Mouse (Mus musculus): ENCODE measurements around the gene Mest. TPM values are rescaled to one million over a fixed set of nuclear protein-coding genes. Genes with fewer than 3 reads are reported as not detected.

The Mest gene
- total and polyA plus RNA-seq, 3 experiments: 0.12 to 0.31 TPM; not detected in 1

GRCm38 (mm10) chr6:30680442-30680841, 42.9 kb upstream of the Mest start:
- H3K9ac ChIP-seq (ENCODE audit: control insufficient read depth, low read depth, low read length, poor library complexity, severe bottlenecking): no peak overlapping the region
- TF ChIP-seq JUND (IDR thresholded peaks at IDR 0.05; ENCODE audit: low read depth, low read length) (no peak), EP300 (IDR thresholded peaks at IDR 0.05; ENCODE audit: low read depth in 1 of 2, low read length in 2 of 2) (no peak)
- H3K4me3 ChIP-seq (ENCODE audit: control insufficient read depth in 1 of 2, insufficient read depth in 1 of 2, low read depth in 2 of 2, low read length in 2 of 2): no peak overlapping the region
- no peak for DNase-seq (ENCODE audit: low read depth, low spot score)
- no peak overlapping the region for H3K27ac ChIP-seq (ENCODE audit: control insufficient read depth, low read depth, low read length)
- H3K9me3 ChIP-seq (replicated peaks; ENCODE audit: insufficient read depth, low read length): no peaks in the 10 kb centered on the region
- peaks cover 25 to 30% of the 10 kb centered on the region in 2 experiments for H3K4me1 ChIP-seq (ENCODE audit: control insufficient read depth in 1 of 2, insufficient read depth in 2 of 2, low read length in 2 of 2)
- H3K27me3 ChIP-seq (ENCODE audit: control insufficient read depth in 1 of 2, insufficient read depth in 2 of 2, low read length in 2 of 2): no peaks in the 10 kb centered on the region
- H3K36me3 ChIP-seq (ENCODE audit: control insufficient read depth in 1 of 2, insufficient read depth in 2 of 2, low read length in 2 of 2): peaks cover 0 to 31% of the 10 kb centered on the region in 2 experiments; a peak in 2 of 4 replicates
- H3K79me2 ChIP-seq (ENCODE audit: control insufficient read depth, insufficient read depth, low read length, poor library complexity): no peaks in the 10 kb centered on the region

- Histone ChIP-seq H3K27ac (ENCODE audit: control insufficient read depth, low read depth, low read length) (peak overlapping the region; percentile 84), H3K9me3 (replicated peaks; ENCODE audit: insufficient read depth, low read length) (no peaks in the 10 kb centered on the region), H3K9ac (ENCODE audit: control insufficient read depth, low read depth, low read length, poor library complexity, severe bottlenecking) (peak overlapping the region; percentile 66), H3K4me1 (ENCODE audit: control insufficient read depth in 1 of 2, insufficient read depth in 2 of 2, low read length in 2 of 2) (peaks cover 17 to 23% of the 10 kb centered on the region in 2 experiments), H3K36me3 (ENCODE audit: control insufficient read depth in 1 of 2, insufficient read depth in 2 of 2, low read length in 2 of 2) (peaks cover 0 to 20% of the 10 kb centered on the region in 2 experiments; a peak in 2 of 4 replicates), H3K4me3 (ENCODE audit: control insufficient read depth in 1 of 2, insufficient read depth in 1 of 2, low read depth in 2 of 2, low read length in 2 of 2) (peak overlapping the region; percentile 56 to 58), H3K79me2 (ENCODE audit: control insufficient read depth, insufficient read depth, low read length, poor library complexity) (no peaks in the 10 kb centered on the region), H3K27me3 (ENCODE audit: control insufficient read depth in 1 of 2, insufficient read depth in 2 of 2, low read length in 2 of 2) (no peaks in the 10 kb centered on the region)
- DNase-seq (ENCODE audit: low read depth, low spot score): peak; percentile 74
- TF ChIP-seq USF1 (IDR thresholded peaks at IDR 0.05; ENCODE audit: low read depth, low read length) (no peak), HCFC1 (IDR thresholded peaks at IDR 0.05; ENCODE audit: low read depth, low read length) (peak; percentile 60; the same call in 1 of the 2 replicates), POLR2A (IDR thresholded peaks at IDR 0.05; ENCODE audit: control insufficient read depth in 1 of 2, insufficient read depth in 1 of 2, low read depth in 1 of 2, low read length in 2 of 2, poor library complexity in 1 of 2) (no peak), BHLHE40 (IDR thresholded peaks at IDR 0.05; ENCODE audit: borderline replicate concordance, low read depth, low read length) (peak; percentile 67; the same call in 1 of the 2 replicates), CHD2 (IDR thresholded peaks at IDR 0.05; ENCODE audit: low read length) (peak; percentile 41; the same call in 1 of the 2 replicates), UBTF (IDR thresholded peaks at IDR 0.05; ENCODE audit: borderline replicate concordance, insufficient read depth, low read depth, low read length) (no peak), CHD1 (IDR thresholded peaks at IDR 0.05; ENCODE audit: low read depth, low read length) (0 out of 2 replicates have a peak, but pooled peaks have one; percentile 80), MEF2A (IDR thresholded peaks at IDR 0.05; ENCODE audit: extremely low read depth, insufficient replicate concordance, low read depth, low read length, poor library complexity, severe bottlenecking) (0 out of 2 replicates have a peak, but pooled peaks have one; percentile 27), MXI1 (IDR thresholded peaks at IDR 0.05; ENCODE audit: low read depth, low read length) (peak; percentile 49), POLR2AphosphoS2 (IDR thresholded peaks at IDR 0.05; ENCODE audit: low read length) (peak; percentile 50; the same call in 1 of the 2 replicates), MYC (IDR thresholded peaks at IDR 0.05; ENCODE audit: low read depth, low read length) (no peak), NRF1 (IDR thresholded peaks at IDR 0.05; ENCODE audit: insufficient read depth, low read depth, low read length, poor library complexity, severe bottlenecking) (no peak), MAZ (IDR thresholded peaks at IDR 0.05; ENCODE audit: low read depth, low read length) (peak; percentile 95), USF2 (IDR thresholded peaks at IDR 0.05; ENCODE audit: borderline replicate concordance in 1 of 2, insufficient read depth in 1 of 2, low read depth in 1 of 2, low read length in 2 of 2) (no peak), POLR2AphosphoS5 (IDR thresholded peaks at IDR 0.05; ENCODE audit: borderline replicate concordance, low read depth, low read length) (no peak), SMC3 (IDR thresholded peaks at IDR 0.05; ENCODE audit: low read depth, low read length) (no peak), KAT2A (conservative IDR thresholded peaks at IDR 0.05; ENCODE audit: low read depth, low read length) (0 out of 2 replicates have a peak, but pooled peaks have one; percentile 30), MAX (IDR thresholded peaks at IDR 0.05; ENCODE audit: low read length) (peak; percentile 26; the same call in 1 of the 2 replicates), GABPA (IDR thresholded peaks at IDR 0.05; ENCODE audit: low read depth, low read length) (peak; percentile 31; the same call in 1 of the 2 replicates), NELFE (IDR thresholded peaks at IDR 0.05; ENCODE audit: low read depth, low read length) (no peak), CTCF (IDR thresholded peaks at IDR 0.05 in 2 of 3, conservative IDR thresholded peaks at IDR 0.05 in 1 of 3; ENCODE audit: control insufficient read depth in 1 of 3, insufficient read depth in 1 of 3, low read depth in 2 of 3, low read length in 3 of 3, poor library complexity in 1 of 3, severe bottlenecking in 1 of 3) (no peak), TBP (IDR thresholded peaks at IDR 0.05; ENCODE audit: low read depth, low read length) (no peak), MAFK (IDR thresholded peaks at IDR 0.05; ENCODE audit: borderline replicate concordance, low read depth, low read length) (peak; percentile 49), MYB (IDR thresholded peaks at IDR 0.05; ENCODE audit: low read depth, low read length) (no peak; the same call in 1 of the 2 replicates), TCF12 (IDR thresholded peaks at IDR 0.05; ENCODE audit: low read depth, low read length) (peak; percentile 95), TAL1 (IDR thresholded peaks at IDR 0.05; ENCODE audit: low read length) (peak; percentile 73)
Observed at GRCm38 (mm10) chr6:30681935-30682900, 41.1 kb upstream of the Mest start.
